In the genomic region with DNA sequence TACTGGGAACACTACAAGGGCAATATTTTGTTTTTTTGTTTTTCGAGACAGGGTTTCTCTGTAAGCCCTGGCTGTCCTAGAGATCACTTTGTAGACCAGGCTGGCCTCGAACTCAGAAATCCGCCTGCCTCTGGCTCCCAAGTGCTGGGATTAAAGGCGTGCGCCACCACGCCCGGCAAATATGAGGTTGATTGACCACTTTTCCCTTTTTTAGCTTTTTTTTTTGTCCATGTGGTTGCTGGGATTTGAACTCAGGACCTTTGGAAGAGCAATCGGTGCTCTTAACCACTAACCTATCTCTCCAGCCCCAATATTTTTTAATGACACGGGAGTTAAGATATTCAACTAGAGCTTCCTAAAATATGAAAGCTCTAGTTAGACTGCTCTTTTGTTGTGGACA, we compare ENCODE assay signal across 8 mouse cellular contexts. TPM values are rescaled to one million over a fixed set of nuclear protein-coding genes. Genes with fewer than 3 reads are reported as not detected.
DNase-seq lines count a peak whose midpoint lies in the region; TF ChIP-seq lines count a peak whose summit lies in the region.
"Not testable (repeated sequence)": the region's sequence is repeated elsewhere in the genome, so short reads cannot be mapped to it uniquely, and the experiment has no call there.
"Had no signal": no experiment of that assay in that cellular context is flagged by ENCODE, and none has a peak within 500 bp of the region (broad histone marks: within the 10 kb centered on the region; RNA-seq: fewer than 3 reads in every experiment).

No protein-coding gene starts in this region.

- not testable (repeated sequence) for H3K36me3 ChIP-seq in liver, adult 2 months (ENCODE audit: control insufficient read depth, insufficient read depth, low read length)

- H3K4me3 ChIP-seq in liver, adult 2 months (ENCODE audit: insufficient read depth, low read depth, low read length) = not testable (repeated sequence)

- not testable (repeated sequence) for H3K27me3 ChIP-seq in liver, adult 2 months (ENCODE audit: control insufficient read depth, insufficient read depth, low read length)

- not testable (repeated sequence) for TF ChIP-seq CTCF in liver, adult 2 months (IDR thresholded peaks at IDR 0.05; ENCODE audit: low read depth, low read length)

- WGBS in liver, adult 2 months = 91% methylated on average over 9 of the region's 9 CpGs

- not testable (repeated sequence) for H3K9ac ChIP-seq in liver, adult 2 months (ENCODE audit: low read depth, low read length)

- H3K79me2 ChIP-seq in liver, adult 2 months (ENCODE audit: control insufficient read depth, insufficient read depth, low read length) = not testable (repeated sequence)

- peak; percentile 11 for DNase-seq in A20 (ENCODE audit: low read depth, low spot score)
- DNase-seq in ES-CJ7 (ENCODE audit: low read depth, low spot score) = peak; percentile 15
- peak; percentile 17 for DNase-seq in MN1 (ENCODE audit: low spot score)
- peak; percentile 26 for DNase-seq in adipocyte (ENCODE audit: low spot score)
- peak; percentile 4 for DNase-seq in fibroblast of lung, adult 2 months (ENCODE audit: low read depth)
- peak; percentile 16 for DNase-seq in liver, adult 2 months (ENCODE audit: extremely low read depth, low read depth, low spot score)

- H3K27ac ChIP-seq in liver, adult 2 months (replicated peaks; ENCODE audit: insufficient read depth, low read depth, low read length) = not testable (repeated sequence)

- TF ChIP-seq POLR2A in liver, adult 2 months (IDR thresholded peaks at IDR 0.05; ENCODE audit: extremely low read depth, insufficient read depth, low read length) = not testable (repeated sequence)

- H3K4me1 ChIP-seq in liver, adult 2 months (ENCODE audit: control insufficient read depth, insufficient read depth, low read length) = not testable (repeated sequence)

RNA-seq across cellular contexts. Expression of a gene that starts 52.2 kb away (rescaled TPM):
- total RNA-seq in liver, adult 2 months (2014; rRNA removed) = 1.8 and 1.9 TPM in 2 replicates
- polyA plus RNA-seq in liver, adult 2 months (2012; rRNA removed) = 1.2 and 1.6 TPM in 2 replicates

RNA-seq across cellular contexts. Expression of a gene that starts 57.9 kb away (rescaled TPM):
- total RNA-seq in liver, adult 2 months (2014; rRNA removed) = 0.18 TPM in 1 of 2 replicates, not detected in the other
- polyA plus RNA-seq in liver, adult 2 months (2012; rRNA removed) = 0.01 and 0.10 TPM in 2 replicates
- polyA plus RNA-seq: embryonic facial prominence, embryonic 10.5 days; forebrain, embryonic 10.5 days had no signal
